Mouse (Mus musculus) urinary bladder, postnatal 36 days (tissue): ENCODE data around the gene Zfp318.

Source experiments
- DNase-seq, 2 experiments: peaks; one replicate each; pipeline ENCODE4 v3.0.0; 2022; ENCODE audit warnings: low spot score in 2 of 2, mixed read lengths in 1 of 2

Gene Zfp318

GRCm38 (mm10) chr17:46383294-46384060 is at the start of gene Zfp318:
Zfp318 (plus strand) TSS chr17:46383731.
- peak; percentile 97 for DNase-seq

GRCm38 (mm10) chr17:46336475-46336874 is 47.1 kb upstream of the Zfp318 start:
- DNase-seq, result no peak

- no peak for DNase-seq
These were observed 42.3 kb upstream of the Zfp318 start for GRCm38 (mm10) chr17:46341208-46341607.

- no peak for DNase-seq
These were observed 32.4 kb upstream of the Zfp318 start for GRCm38 (mm10) chr17:46351026-46351700.

GRCm38 (mm10) chr17:46371783-46372182 is 11.7 kb upstream of the Zfp318 start:
- DNase-seq, result peak in 1 of 2 experiments; percentile 16

- DNase-seq, result no peak
These were observed 5.0 kb upstream of the Zfp318 start for GRCm38 (mm10) chr17:46378564-46378963.

- peak; percentile 23 to 30 for DNase-seq
These were observed 700 bp downstream of the Zfp318 start for GRCm38 (mm10) chr17:46384061-46384801.

GRCm38 (mm10) chr17:46388200-46388599 is 4.7 kb downstream of the Zfp318 start:
- DNase-seq, result no peak

- peak; percentile 17 to 27 for DNase-seq
These were observed 9.5 kb downstream of the Zfp318 start for GRCm38 (mm10) chr17:46393012-46393411.

- DNase-seq, result no peak
These were observed 11.1 kb downstream of the Zfp318 start for GRCm38 (mm10) chr17:46394631-46395030.

GRCm38 (mm10) chr17:46408478-46408877 is 24.9 kb downstream of the Zfp318 start:
- DNase-seq, result no peak

- peak in 1 of 2 experiments; percentile 36 for DNase-seq
These were observed 35.1 kb downstream of the Zfp318 start for GRCm38 (mm10) chr17:46418628-46419027.

GRCm38 (mm10) chr17:46419717-46420116 is 36.2 kb downstream of the Zfp318 start:
- DNase-seq, result no peak

GRCm38 (mm10) chr17:46426496-46426895 is 43.0 kb downstream of the Zfp318 start:
- no peak for DNase-seq

- no peak for DNase-seq
These were observed 45.4 kb downstream of the Zfp318 start, which contains the start of gene Crip3 for GRCm38 (mm10) chr17:46428761-46429414. Crip3 (plus strand) TSS chr17:46428926.

GRCm38 (mm10) chr17:46433627-46434026 is 50.1 kb downstream of the Zfp318 start:
- DNase-seq, result no peak

GRCm38 (mm10) chr17:46436672-46437366 is 53.3 kb downstream of the Zfp318 start:
- no peak for DNase-seq

GRCm38 (mm10) chr17:46438298-46438873 is 54.9 kb downstream of the Zfp318 start, which contains the start of gene Slc22a7:
Slc22a7 (minus strand) TSS chr17:46438457.
- no peak for DNase-seq

- no peak for DNase-seq
These were observed 55.6 kb downstream of the Zfp318 start for GRCm38 (mm10) chr17:46439176-46439575.

- DNase-seq, result no peak
These were observed 61.5 kb downstream of the Zfp318 start for GRCm38 (mm10) chr17:46444839-46445579.
